Mouse (Mus musculus): ENCODE measurements around the gene Trim9.

The Trim9 gene

DNA sequence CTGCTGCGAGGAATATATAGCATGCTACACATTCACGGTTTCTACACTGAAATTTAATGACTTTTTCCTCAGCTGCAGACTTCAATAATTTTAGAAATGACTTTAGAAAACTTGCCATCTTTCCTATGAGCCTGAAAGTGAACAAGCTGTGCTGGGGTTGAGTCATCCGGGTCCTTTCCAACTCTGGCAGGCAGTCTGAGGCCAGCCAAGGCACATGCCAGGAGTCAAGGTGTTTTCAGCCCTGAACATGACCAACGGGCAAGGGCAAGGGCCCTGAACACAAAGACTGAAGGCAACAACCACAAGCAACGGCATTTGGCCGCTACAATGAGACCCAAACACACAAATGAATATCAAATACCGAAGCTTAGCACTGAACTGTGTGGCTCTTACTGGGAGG, 21.6 kb downstream of the Trim9 start:
- no peak for DNase-seq (ENCODE audit: low read depth, low spot score)

GRCm38 (mm10) chr12:70322790-70323189, 24.6 kb downstream of the Trim9 start:
- no peak for DNase-seq (ENCODE audit: low read depth, low spot score)

- no peak for DNase-seq (ENCODE audit: low read depth, low spot score)
These were observed 31.3 kb downstream of the Trim9 start for GRCm38 (mm10) chr12:70316147-70316546.

- no peak for DNase-seq (ENCODE audit: low read depth, low spot score)
These were observed 39.5 kb downstream of the Trim9 start for GRCm38 (mm10) chr12:70307881-70308280.

DNA sequence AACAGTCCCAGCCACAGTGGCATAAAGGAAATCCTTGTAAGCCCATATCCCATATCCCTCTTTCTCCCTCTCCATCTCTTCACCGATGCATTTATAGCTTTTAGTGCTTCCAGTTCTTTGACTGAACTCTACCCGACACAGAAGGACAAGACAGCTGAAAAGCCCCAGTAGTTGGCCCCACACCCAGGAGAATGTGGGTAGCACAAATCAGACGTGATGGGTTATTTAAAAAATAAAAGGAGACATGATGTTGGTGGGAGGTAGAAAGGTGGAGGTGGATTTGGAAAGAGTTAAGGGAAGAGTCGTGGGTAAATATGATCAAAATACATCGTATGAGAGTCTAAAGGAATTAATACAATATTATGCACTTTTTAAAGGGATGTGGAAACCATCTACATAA, 40.4 kb downstream of the Trim9 start:
- no peak for DNase-seq (ENCODE audit: low read depth, low spot score)

DNA sequence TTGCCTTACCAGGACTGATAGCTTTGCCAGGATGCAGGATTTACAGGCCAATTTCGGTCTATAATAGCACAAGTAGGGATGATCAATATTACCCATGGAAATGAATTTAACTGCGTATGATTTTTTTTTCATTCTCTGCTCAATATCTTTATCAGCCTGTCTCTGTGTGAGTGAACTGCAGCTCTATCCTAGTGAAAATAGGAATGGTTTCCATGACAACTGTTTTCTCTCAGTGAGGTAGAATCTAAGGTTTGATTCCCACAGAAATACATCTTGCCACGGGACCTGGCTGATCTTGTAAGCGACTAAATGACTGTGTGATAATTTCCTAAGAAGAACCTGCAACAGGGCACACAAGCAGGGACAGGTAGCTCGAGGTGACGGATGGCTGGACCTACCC, 43.4 kb downstream of the Trim9 start:
- DNase-seq (ENCODE audit: low read depth, low spot score), result no peak

DNA sequence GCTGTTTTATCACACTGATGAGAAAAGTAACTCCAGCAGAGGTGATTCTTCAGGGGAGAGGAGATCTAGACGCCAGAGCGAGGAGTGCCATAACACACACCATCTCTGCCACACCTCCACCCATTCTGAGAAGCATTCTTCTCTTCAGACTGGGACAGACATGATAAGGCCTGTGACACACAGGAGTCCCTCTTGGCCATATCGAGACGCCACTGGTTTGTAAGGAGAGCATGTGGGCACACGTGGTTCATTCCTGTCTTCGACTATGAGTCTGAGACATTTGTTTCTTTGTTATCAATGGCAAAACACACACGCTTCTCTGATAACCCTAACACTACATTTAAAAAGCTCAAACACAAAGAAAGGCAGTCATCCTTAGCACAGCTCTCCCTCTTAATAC, 43.9 kb downstream of the Trim9 start:
- DNase-seq (ENCODE audit: low read depth, low spot score), result no peak

- DNase-seq (ENCODE audit: low read depth, low spot score), result no peak
These were observed 45.2 kb downstream of the Trim9 start for GRCm38 (mm10) chr12:70302022-70302720.

- no peak for DNase-seq (ENCODE audit: low read depth, low spot score)
These were observed 53.3 kb downstream of the Trim9 start for GRCm38 (mm10) chr12:70293927-70294684.

DNA sequence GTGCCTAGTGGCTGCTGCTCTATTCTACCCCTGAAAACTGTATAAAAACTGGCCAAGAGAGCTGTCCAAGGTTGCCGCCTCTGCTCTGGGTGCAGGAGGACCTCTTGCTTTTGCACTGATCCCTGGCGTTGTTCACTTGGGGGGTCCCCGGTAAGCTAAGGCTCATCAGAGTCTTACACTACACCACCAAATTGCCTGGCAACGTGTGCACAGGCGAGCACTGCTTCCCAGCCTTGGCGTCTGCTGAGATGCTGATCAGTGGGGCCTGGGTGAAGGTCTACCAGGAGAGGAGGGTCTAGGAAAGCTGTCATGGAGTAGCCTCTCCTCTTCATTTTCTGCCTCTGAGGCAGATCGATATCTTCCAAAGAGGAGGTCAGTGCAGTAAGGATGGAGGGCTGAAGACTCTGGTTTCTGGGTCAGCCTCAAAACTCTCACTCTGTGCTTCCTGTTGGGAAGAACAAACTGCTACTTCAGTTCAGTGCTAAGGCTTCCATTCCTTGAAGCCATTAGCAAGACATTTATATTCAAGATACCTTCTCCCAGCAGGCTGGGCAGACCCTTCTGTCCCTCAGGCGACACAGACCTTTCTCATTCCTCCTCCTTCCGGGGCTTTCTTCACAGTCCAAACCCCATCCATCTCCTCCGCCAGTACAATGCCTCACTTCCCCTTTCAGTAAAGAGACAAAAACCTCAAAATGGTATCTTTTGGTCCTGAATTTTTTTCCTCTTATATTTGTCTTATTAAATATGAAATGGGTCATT, 54.1 kb downstream of the Trim9 start:
- DNase-seq (ENCODE audit: low read depth, low spot score), result no peak

GRCm38 (mm10) chr12:70285521-70285920, 61.9 kb downstream of the Trim9 start:
- no peak for DNase-seq (ENCODE audit: low read depth, low spot score)

DNA sequence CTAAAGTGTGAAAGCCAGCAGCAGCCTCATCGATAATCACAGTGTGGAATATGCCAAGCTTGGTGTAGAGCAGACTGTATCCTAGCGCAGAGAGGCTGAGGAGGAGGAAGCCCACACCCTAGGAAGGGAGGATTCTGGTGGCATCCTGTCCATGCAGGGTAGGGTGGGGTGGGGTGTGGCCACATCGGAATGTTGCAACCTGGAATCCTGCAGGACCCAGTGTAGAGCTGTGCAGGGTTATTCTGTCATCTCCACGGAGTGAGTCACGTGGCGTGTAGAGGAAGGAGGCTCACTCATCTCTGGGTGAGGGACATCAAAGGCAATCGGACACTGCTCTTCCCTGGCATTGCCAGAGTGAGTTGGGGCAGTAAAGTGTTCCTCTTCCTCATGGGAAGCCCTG, 62.4 kb downstream of the Trim9 start:
- no peak for DNase-seq (ENCODE audit: low read depth, low spot score)

- DNase-seq (ENCODE audit: low read depth, low spot score), result no peak
These were observed 64.2 kb downstream of the Trim9 start for GRCm38 (mm10) chr12:70283116-70283731.

DNA sequence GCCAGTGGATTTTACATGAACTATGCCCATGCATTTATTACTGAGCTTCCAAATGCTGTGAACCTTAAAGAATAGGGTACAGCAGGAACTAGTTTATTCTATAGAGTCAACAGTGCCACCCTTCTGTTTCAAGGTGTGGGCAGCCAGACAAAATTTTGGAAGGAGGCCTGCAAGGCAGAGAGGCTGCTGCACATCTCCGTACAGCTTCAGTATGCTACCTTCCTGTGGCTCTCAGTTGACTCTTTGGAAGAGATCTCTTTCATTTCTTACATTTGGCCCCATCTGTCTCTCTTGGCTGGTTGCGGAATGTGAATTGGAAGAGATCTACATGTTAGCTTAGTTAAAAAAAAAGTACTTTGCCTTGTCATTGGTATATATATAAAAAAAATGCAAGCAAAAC, 66.5 kb downstream of the Trim9 start:
- DNase-seq (ENCODE audit: low read depth, low spot score), result no peak

DNA sequence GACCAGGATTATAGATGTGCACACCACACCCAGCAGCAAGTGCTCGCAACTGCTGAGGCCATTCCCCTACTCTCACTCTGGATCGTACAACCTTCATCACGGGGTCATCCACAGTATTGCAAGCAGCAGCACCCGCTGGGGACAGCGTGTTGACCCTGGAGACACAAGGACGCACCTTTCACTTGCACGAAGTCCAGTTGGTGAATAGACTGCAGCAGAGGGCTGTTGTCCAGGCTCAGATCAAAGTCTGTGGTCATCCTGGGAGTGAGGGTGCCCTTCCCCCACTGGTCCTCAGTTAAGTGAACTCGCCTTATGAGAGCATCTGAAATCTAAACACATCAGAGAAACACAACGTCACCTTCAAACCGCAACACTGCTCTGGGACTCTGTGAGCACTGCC, 67.0 kb downstream of the Trim9 start:
- peak; percentile 5 for DNase-seq (ENCODE audit: low read depth, low spot score)

- no peak for DNase-seq (ENCODE audit: low read depth, low spot score)
These were observed 70.1 kb downstream of the Trim9 start for GRCm38 (mm10) chr12:70277071-70277939.

- no peak for DNase-seq (ENCODE audit: low read depth, low spot score)
These were observed 77.7 kb downstream of the Trim9 start for GRCm38 (mm10) chr12:70269724-70270123.

DNA sequence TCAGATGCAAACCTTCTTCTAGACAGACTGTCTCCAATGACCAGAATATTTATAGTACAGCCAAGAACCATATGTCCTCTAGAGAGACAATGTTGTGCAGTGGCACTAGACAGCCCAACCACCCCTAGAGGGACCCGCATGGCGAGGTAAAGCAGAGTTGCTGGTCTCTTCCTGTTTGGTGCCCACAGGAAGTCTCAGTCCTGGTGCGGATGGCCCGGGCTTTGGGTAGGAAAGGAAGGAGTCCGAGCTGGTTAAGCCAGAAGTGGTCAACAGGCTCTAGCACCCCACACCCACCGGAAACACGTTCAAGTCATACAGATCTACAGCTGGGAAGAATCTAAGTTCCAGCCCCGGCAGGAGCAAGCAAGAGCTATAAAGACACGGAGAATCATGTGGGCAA, 80.1 kb downstream of the Trim9 start:
- DNase-seq (ENCODE audit: low read depth, low spot score), result no peak

GRCm38 (mm10) chr12:70266494-70266931, 80.9 kb downstream of the Trim9 start:
- no peak for DNase-seq (ENCODE audit: low read depth, low spot score)

DNA sequence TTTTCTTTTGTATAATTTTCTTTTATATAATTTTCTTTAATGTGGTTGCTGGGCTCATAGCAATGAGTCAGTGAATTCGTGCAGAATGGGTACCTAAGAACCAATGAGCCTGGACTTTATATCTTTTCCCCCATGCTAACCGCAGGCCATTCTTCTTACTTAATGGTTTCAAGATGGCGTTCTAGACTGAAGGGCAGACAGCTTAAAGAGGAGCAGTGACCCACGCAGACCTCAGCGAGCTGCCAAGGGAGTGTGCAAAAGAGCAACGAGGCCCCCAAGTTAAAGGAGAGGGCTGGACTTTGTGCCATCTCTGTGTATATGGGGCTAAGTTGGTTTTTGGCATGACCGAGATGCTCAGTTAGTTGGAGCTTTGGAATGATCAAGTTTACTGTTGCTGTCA, 83.7 kb downstream of the Trim9 start:
- DNase-seq (ENCODE audit: low read depth, low spot score), result no peak

Data from CD4-positive helper T cell, adult 2 months (primary cell).